Mouse (Mus musculus) lung, postnatal 4 days (tissue): Measurements from ENCODE around the gene Carmil2.

Experiments used
- DNase-seq, 2 experiments: peaks; one replicate each; pipeline ENCODE4 v3.0.0; 2021

Carmil2 gene

DNA sequence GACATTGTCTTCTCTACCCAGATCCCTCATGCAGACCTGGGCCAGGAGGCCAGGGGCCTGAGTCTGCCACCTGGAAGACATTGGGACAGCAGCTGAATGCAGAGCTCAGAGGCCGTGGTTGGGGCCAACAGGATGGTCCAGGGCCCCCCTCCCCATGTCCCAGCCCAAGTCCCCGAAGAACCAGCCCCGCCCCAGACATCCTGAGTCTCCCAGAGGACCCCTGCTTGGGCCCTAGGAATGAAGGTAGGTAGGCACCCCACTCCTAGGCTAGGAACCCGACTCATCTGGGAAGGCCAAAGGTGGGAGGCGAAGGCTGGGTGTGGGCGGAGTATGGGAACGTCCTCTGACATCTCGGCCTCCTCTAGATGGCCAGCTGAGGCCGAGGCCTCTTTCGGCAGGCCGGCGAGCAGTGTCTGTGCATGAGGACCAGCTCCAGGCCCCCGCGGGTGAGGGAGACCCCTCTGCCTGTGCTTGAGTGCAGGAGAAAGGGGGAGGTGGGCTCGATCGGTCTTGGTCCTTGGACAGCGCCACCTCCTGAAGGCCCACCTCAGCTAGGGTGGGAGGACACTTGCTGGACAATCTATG is 11.2 kb downstream of the Carmil2 start:
- no peak for DNase-seq

- DNase-seq: no peak
Measured at GRCm38 (mm10) chr8:105698734-105699133, 12.7 kb downstream of the Carmil2 start.

GRCm38 (mm10) chr8:105699488-105700215 is 13.6 kb downstream of the Carmil2 start:
- no peak for DNase-seq

DNA sequence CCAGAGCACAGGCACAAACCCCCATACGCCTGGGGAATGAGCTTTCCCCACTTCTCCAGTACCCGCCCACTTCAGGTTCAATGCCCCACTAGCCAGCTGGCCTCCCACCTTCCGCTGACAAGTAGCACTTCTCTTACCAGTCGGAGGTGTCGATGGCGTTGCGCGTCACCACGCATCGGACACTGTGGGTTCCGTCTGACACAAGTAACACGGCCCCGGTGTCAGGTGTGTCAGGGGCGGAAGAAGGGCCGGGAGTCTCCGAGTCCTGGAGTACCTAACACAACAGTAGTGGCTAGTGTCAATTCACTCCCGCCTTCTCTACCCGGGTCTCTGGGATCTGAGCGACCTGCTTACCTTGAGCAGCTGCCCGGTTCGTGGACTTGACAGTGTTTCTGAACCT is 14.5 kb downstream of the Carmil2 start:
- DNase-seq: peak; percentile 75 to 77

- DNase-seq: peak; percentile 95 to 97
Measured at GRCm38 (mm10) chr8:105700966-105701824, 15.1 kb downstream of the Carmil2 start, which contains the start of the genes Acd and Pard6a. TSS of gene Acd (minus strand) at chr8:105701102. TSS of gene Pard6a (plus strand) at chr8:105701148.

DNA sequence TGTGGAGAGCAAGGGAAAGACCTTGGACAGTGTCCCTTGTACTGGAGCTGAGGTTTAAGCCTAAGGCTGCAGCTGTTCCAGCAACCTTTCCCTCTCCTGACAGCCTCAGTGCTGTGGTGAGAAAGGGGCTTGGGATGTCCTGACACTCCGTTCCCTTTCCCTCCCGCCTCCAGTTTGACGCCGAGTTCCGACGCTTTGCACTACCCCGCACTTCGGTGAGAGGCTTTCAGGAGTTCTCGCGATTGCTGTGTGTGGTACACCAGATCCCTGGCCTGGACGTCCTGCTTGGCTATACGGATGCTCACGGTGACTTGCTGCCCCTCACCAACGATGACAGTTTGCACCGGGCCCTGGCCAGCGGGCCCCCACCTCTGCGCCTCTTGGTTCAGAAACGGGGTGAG is 15.9 kb downstream of the Carmil2 start:
- no peak for DNase-seq

DNA sequence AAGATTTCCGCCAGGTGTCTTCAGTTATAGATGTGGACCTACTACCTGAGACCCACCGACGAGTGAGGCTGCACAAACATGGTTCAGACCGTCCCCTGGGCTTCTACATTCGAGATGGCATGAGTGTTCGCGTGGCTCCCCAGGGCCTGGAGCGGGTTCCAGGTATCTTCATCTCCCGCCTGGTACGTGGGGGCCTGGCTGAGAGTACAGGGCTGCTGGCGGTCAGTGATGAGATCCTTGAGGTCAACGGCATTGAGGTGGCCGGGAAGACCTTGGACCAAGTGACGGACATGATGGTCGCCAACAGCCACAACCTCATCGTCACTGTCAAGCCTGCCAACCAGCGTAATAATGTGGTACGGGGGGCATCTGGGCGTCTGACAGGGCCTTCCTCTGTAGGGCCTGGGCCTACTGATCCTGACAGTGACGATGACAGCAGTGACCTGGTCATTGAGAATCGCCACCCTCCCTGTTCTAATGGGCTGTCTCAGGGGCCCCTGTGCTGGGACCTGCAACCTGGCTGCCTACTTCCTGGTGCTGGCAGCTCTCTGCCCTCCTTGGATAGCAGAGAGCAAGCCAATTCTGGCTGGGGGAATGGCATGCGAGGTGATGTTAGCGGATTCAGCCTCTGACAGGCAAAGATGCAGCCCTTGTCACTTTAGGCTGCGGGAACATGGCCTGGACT is 16.8 kb downstream of the Carmil2 start:
- DNase-seq: no peak

DNA sequence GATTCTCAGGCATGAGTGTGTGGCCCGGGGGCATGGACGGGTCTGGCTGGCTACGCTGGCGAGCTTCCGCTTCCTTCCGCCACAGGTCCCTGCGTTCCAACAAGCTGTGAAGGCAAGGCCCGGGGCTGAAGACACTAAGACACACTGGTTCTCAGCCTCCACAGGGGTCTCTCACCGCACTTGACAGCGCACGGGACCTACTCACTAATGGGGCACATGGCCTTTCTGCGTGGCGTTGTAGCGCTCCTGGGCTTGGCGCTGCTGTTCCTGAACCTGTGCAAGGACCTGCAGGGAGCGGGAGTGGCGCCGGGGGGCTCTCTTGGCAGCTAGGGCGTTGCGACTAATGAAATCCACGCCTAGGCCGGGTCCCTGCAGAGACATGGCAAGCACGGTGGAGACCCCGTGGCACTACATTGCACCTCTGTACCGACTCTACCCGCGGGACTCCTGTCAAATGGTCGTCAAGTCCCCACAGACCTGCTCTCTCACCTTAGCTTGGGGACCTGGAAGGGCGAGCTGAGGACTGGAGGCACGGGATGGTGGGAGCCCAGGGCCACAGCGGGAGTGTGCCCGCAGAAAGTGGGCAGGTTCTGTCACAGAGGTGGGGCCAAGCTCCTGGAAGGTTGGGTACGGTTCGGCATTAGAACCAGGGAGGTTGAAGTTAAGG is 18.2 kb downstream of the Carmil2 start:
- no peak for DNase-seq

GRCm38 (mm10) chr8:105704955-105705354 is 18.9 kb downstream of the Carmil2 start:
- no peak for DNase-seq

GRCm38 (mm10) chr8:105706426-105706825 is 20.4 kb downstream of the Carmil2 start:
- DNase-seq: no peak

DNA sequence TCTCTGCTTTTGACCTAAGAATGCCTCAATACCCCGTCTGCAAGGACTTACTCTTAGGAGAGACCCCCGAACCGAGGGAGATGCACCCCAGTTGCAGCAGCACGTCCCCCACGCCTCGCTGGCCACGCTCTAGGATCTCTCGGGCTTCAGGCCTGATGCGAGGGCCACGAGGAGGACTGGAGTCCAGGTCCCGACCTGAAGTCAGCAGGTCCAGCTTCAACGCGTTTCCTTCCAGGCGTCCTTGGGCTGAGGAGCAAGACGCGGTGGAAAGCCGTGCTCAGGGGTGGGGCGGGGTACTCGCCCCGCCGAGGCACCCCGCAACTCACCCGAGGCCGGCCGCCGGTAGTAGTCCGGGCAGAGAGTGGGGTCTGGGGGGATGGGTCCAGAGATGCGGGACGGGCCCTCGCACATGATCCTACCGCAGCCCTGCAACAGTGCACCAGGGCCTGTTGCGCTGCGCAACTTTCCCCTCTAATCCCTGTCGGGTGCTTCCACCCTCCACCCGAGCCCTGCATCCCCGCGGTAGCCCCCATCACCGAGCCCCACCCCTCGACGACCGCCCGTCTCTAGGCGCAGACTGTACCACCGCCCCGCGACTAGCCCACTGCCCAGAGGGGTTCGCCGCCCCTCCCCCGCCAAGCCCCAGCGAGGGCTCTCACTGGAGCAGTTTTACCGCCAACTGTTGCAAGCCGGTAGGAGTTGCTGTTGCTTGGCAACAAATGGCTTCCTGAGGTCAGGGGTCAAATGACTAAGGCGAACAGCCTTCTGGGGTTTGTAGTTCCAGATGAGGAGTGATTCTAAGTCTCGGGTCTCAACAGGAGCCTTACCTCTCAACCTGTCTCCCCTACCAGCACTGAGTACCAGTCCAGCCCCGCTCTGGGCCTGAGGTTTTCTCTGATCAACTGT is 21.7 kb downstream of the Carmil2 start, which contains the start of the genes 4933405L10Rik and Enkd1:
TSS of gene 4933405L10Rik (plus strand) at position 158 of the 906 bp plus-strand sequence.
TSS of gene Enkd1 (minus strand) at position 713 of the 906 bp plus-strand sequence.
- DNase-seq: peak; percentile 85 to 90

DNA sequence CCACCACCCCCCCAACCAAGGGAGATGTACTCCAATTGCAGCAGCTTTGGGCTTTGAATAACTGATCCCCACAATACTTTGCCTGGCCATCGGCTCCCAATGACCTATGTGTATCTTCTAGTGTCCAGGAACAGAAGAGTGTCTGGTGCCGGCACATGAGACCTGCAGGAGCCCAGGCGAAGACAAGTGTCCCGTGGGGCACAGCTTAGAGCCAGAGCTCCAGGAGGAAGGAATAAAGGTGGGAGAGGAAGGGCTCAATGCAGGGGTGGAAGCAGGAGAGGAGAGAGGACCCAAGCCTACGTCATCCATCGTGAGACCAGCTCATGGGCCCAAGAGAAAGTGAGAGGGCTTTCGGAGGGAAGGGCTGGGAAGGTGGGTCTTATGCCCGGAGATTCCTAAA is 22.6 kb downstream of the Carmil2 start:
- no peak for DNase-seq

DNA sequence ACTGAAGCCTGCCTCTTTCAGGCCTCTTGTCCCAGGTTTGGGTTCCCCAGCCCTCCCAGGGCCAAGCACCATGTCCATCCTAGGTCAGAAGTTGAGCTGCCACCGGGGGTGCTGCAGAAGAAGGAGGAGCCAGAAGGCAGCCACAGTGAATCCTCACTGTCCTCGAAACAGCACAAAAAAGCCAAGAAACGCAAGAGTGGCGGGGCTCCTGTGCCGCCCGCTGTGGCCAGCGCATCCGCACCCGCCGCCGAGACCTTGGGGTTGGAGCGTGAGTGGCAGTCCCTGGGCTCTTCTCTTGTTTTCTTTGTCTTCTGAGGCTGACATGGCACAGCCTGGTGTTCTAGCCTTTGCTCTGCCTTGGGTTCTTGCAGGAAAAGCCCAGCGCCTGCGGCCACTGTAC is 23.2 kb downstream of the Carmil2 start:
- peak in 1 of 2 experiments; percentile 3 for DNase-seq

DNA sequence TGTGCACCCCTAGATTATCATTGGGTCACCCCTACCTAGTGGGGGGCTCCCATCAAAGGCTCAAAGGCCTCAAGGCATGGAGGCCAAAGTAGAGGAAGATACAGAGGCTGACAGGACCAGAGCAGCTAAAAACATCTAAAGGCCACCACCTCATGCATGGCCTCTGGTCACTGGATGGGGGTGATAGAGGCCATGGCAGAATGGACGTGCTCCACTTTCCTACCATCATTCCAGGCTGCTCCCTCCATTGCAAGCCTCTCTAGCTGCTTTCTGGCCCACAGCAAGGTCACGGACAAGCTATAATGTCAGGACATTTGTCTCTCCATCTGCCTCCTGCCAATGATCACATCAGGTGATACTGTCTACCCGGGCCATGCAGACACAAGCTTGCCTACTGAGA is 26.2 kb downstream of the Carmil2 start:
- DNase-seq: no peak

- DNase-seq: peak; percentile 76 to 91
Measured at GRCm38 (mm10) chr8:105714139-105714538, 28.1 kb downstream of the Carmil2 start.

GRCm38 (mm10) chr8:105715042-105715441 is 29.0 kb downstream of the Carmil2 start:
- DNase-seq: peak; percentile 36 to 38

GRCm38 (mm10) chr8:105716302-105716945 is 30.4 kb downstream of the Carmil2 start:
- no peak for DNase-seq

DNA sequence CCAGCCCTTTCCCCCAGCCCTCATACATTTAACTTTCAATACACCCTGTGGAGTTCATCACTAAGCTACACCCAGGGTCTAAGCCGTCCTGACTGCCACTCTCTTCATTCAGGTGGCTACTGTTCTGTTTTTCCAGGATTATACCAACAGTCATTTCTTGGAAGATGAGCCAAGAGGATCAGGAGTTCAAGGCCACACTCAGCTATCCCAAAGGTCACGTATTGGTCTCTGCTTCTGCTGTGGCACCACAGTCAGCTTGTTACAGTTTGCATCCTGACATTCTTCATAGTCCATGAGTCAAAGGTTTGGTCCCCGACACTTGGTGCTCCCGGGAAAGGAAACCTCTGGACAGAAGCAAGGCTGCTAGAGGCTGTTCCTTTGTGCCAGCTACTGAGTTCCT is 33.6 kb downstream of the Carmil2 start:
- DNase-seq: no peak

DNA sequence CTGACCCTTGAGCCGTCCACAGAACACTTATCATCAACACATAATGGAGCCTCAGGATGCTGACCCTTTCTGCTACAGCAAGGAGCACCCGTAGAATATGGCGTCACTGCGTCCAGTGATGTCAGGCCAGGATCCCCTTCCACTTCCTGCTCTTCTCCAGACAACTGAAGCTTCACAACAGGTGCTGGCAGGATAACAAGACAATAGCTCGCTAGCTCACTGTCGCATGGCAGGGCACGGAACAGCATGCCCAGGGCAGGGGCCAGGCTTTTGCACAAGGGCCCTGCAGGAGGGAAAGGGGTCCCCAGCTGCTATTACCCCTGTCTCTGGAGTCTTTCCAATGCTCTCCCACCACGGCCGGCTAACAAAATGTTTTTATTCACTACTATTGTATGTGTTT is 36.8 kb downstream of the Carmil2 start:
- DNase-seq: no peak

DNA sequence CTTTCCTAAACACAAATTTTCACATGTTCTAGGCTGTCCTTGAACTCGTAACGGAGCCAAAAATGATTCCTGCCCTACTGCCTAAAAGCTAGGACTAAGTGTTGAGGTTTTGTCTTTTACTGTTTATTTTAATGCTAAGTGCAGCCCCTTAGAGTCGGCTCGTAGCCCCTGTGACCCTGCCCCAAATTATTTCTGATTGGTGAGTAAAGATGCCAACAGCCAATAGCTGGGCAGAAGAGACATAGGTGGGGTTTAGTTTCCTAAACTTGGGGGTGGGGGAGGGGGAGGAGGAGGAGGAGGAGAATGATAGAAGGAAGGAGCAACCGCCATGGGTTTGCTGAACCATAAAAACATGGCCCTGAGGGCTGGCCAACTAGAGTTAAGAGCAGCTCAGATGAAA is 39.7 kb downstream of the Carmil2 start:
- no peak for DNase-seq
